Mouse (Mus musculus): ENCODE measurements around the gene Gm6583. TPM values are rescaled to one million over a fixed set of nuclear protein-coding genes. Genes with fewer than 3 reads are reported as not detected.
A peak's percentile ranks its signal among the peaks of the same experiment; 100 is the strongest.

Gm6583 gene
- polyA plus RNA-seq (2015; fragmentation: Nextera tagmentation; extraction: Ambion mirVana) = 0.17 and 0.34 TPM in 2 replicates

GRCm38 (mm10) chr5:112355910-112356309 lies at the start of gene Gm6583:
Gm6583 (minus strand) TSS chr5:112356033.
- Histone ChIP-seq H3K9me3 (no peaks in the 10 kb centered on the region), H3K27ac (no peak within 1 kb of the TSS; the same call in 1 of the 2 replicates), H3K4me2 (no peak within 1 kb of the TSS), H3K4me3 (no peak within 1 kb of the TSS), H3K27me3 (no peaks in the 10 kb centered on the region), H3K4me1 (replicated peaks) (no peaks in the 10 kb centered on the region), H3K9ac (no peak within 1 kb of the TSS), H3K36me3 (peaks cover 80% of the 10 kb centered on the region)
- 66% methylated on average over 13 of the region's 13 CpGs for WGBS
- ATAC-seq (ENCODE audit: low FRiP score) = no peak; the same call in 1 of the 2 replicates

GRCm38 (mm10) chr5:112402437-112402836 lies 46.6 kb upstream of the Gm6583 start:
- Histone ChIP-seq H3K4me1 (replicated peaks) (no peaks in the 10 kb centered on the region), H3K9ac (no peak overlapping the region), H3K27me3 (no peaks in the 10 kb centered on the region), H3K27ac (no peak overlapping the region), H3K36me3 (no peaks in the 10 kb centered on the region), H3K4me3 (no peak overlapping the region), H3K4me2 (no peak overlapping the region), H3K9me3 (no peaks in the 10 kb centered on the region)
- ATAC-seq (ENCODE audit: low FRiP score) = no peak
- 61% methylated on average over 3 of the region's 3 CpGs for WGBS

- Histone ChIP-seq H3K4me3 (no peak overlapping the region), H3K9me3 (no peaks in the 10 kb centered on the region)
Observed at GRCm38 (mm10) chr5:112399284-112399683, 43.5 kb upstream of the Gm6583 start.

GRCm38 (mm10) chr5:112396066-112396465 lies 40.2 kb upstream of the Gm6583 start:
- Histone ChIP-seq H3K4me3 (no peak overlapping the region), H3K9me3 (no peaks in the 10 kb centered on the region), H3K27ac (peak overlapping the region; percentile 92)

More at GRCm38 (mm10) chr5:112399284-112399683, 43.5 kb upstream of the Gm6583 start:
- Histone ChIP-seq H3K4me2 (no peak overlapping the region), H3K27ac (no peak overlapping the region), H3K36me3 (no peaks in the 10 kb centered on the region), H3K27me3 (no peaks in the 10 kb centered on the region), H3K9ac (no peak overlapping the region), H3K4me1 (replicated peaks) (0 out of 2 replicates have a peak, but pooled peaks cover 13% of the 10 kb centered on the region)
- WGBS = 85% methylated on average over 10 of the region's 10 CpGs
- no peak for ATAC-seq (ENCODE audit: low FRiP score)

GRCm38 (mm10) chr5:112394779-112395443 lies 39.1 kb upstream of the Gm6583 start, which contains the start of gene Asphd2:
Asphd2 (minus strand) TSS chr5:112394866.
- Histone ChIP-seq H3K9ac (peak within 1 kb of the TSS; percentile 86), H3K4me1 (replicated peaks) (peaks cover 56% of the 10 kb centered on the region), H3K4me2 (peak within 1 kb of the TSS; percentile 84), H3K4me3 (peak within 1 kb of the TSS; percentile 73), H3K27me3 (0 out of 2 replicates have a peak, but pooled peaks cover 7% of the 10 kb centered on the region), H3K36me3 (peaks cover 21% of the 10 kb centered on the region), H3K27ac (peak within 1 kb of the TSS; percentile 92), H3K9me3 (no peaks in the 10 kb centered on the region)
- 1% methylated on average over 50 of the region's 67 CpGs for WGBS
- ATAC-seq (ENCODE audit: low FRiP score) = peak; percentile 88

More at GRCm38 (mm10) chr5:112396066-112396465, 40.2 kb upstream of the Gm6583 start:
- Histone ChIP-seq H3K9ac (no peak overlapping the region), H3K4me1 (replicated peaks) (peaks cover 44% of the 10 kb centered on the region), H3K36me3 (peaks cover 9% of the 10 kb centered on the region), H3K4me2 (no peak overlapping the region), H3K27me3 (0 out of 2 replicates have a peak, but pooled peaks cover 5% of the 10 kb centered on the region)
- ATAC-seq (ENCODE audit: low FRiP score) = no peak
- WGBS = 69% methylated on average over 18 of the region's 18 CpGs

- H3K36me3 ChIP-seq = peaks cover 26% of the 10 kb centered on the region
- peak overlapping the region; percentile 84 for H3K4me2 ChIP-seq
- H3K4me3 ChIP-seq = peak overlapping the region; percentile 73
- ATAC-seq (ENCODE audit: low FRiP score) = peak; percentile 83
- 0 out of 2 replicates have a peak, but pooled peaks cover 7% of the 10 kb centered on the region for H3K27me3 ChIP-seq
- H3K9ac ChIP-seq = peak overlapping the region; percentile 86
- peak overlapping the region; percentile 92 for H3K27ac ChIP-seq
- H3K4me1 ChIP-seq (replicated peaks) = peaks cover 61% of the 10 kb centered on the region
- 0% methylated on average over 25 of the region's 28 CpGs for WGBS
- no peaks in the 10 kb centered on the region for H3K9me3 ChIP-seq
Observed at GRCm38 (mm10) chr5:112394415-112394763, 38.6 kb upstream of the Gm6583 start.

GRCm38 (mm10) chr5:112393741-112394414 lies 38.0 kb upstream of the Gm6583 start:
- H3K27me3 ChIP-seq = 0 out of 2 replicates have a peak, but pooled peaks cover 7% of the 10 kb centered on the region
- H3K27ac ChIP-seq = peak overlapping the region; percentile 92
- H3K36me3 ChIP-seq = peaks cover 31% of the 10 kb centered on the region
- peaks cover 66% of the 10 kb centered on the region for H3K4me1 ChIP-seq (replicated peaks)
- ATAC-seq (ENCODE audit: low FRiP score) = peak; percentile 59
- peak overlapping the region; percentile 86 for H3K9ac ChIP-seq
- H3K4me3 ChIP-seq = peak overlapping the region; percentile 73
- WGBS = 11% methylated on average over 18 of the region's 18 CpGs
- peak overlapping the region; percentile 84 for H3K4me2 ChIP-seq
- no peaks in the 10 kb centered on the region for H3K9me3 ChIP-seq

- Histone ChIP-seq H3K36me3 (peaks cover 50% of the 10 kb centered on the region), H3K4me2 (no peak overlapping the region), H3K27me3 (0 out of 2 replicates have a peak, but pooled peaks cover 7% of the 10 kb centered on the region), H3K4me1 (replicated peaks) (peaks cover 73% of the 10 kb centered on the region), H3K4me3 (no peak overlapping the region), H3K9me3 (no peaks in the 10 kb centered on the region), H3K9ac (peak overlapping the region; percentile 39; the same call in 1 of the 2 replicates), H3K27ac (no peak overlapping the region)
- WGBS = 71% methylated on average over 27 of the region's 27 CpGs
- no peak for ATAC-seq (ENCODE audit: low FRiP score)
Observed at GRCm38 (mm10) chr5:112391676-112392323, 36.0 kb upstream of the Gm6583 start.

- Histone ChIP-seq H3K27ac (no peak overlapping the region), H3K4me2 (0 out of 2 replicates have a peak overlapping the region, but pooled peaks have one; percentile 4), H3K36me3 (peaks cover 58% of the 10 kb centered on the region), H3K4me3 (no peak overlapping the region), H3K9me3 (no peaks in the 10 kb centered on the region), H3K27me3 (0 out of 2 replicates have a peak, but pooled peaks cover 7% of the 10 kb centered on the region), H3K9ac (no peak overlapping the region), H3K4me1 (replicated peaks) (peaks cover 70% of the 10 kb centered on the region)
- ATAC-seq (ENCODE audit: low FRiP score) = no peak
- 64% methylated on average over 16 of the region's 16 CpGs for WGBS
Observed at GRCm38 (mm10) chr5:112391002-112391401, 35.2 kb upstream of the Gm6583 start.

GRCm38 (mm10) chr5:112389352-112389751 lies 33.5 kb upstream of the Gm6583 start:
- ATAC-seq (ENCODE audit: low FRiP score) = no peak
- H3K36me3 ChIP-seq = peaks cover 74% of the 10 kb centered on the region
- H3K27ac ChIP-seq = no peak overlapping the region
- no peaks in the 10 kb centered on the region for H3K9me3 ChIP-seq
- H3K4me1 ChIP-seq (replicated peaks) = peaks cover 60% of the 10 kb centered on the region
- no peak overlapping the region; the same call in 1 of the 2 replicates for H3K4me3 ChIP-seq
- WGBS = 80% methylated on average over 9 of the region's 9 CpGs
- peak overlapping the region; percentile 35; the same call in 1 of the 2 replicates for H3K9ac ChIP-seq
- H3K27me3 ChIP-seq = 0 out of 2 replicates have a peak, but pooled peaks cover 7% of the 10 kb centered on the region
- H3K4me2 ChIP-seq = peak overlapping the region; percentile 19

- Histone ChIP-seq H3K4me2 (no peak overlapping the region), H3K4me3 (no peak overlapping the region), H3K27me3 (0 out of 2 replicates have a peak, but pooled peaks cover under 1% of the 10 kb centered on the region), H3K9me3 (no peaks in the 10 kb centered on the region), H3K36me3 (peaks cover 77% of the 10 kb centered on the region), H3K4me1 (replicated peaks) (peaks cover 46% of the 10 kb centered on the region), H3K9ac (no peak overlapping the region), H3K27ac (no peak overlapping the region)
- WGBS = 87% methylated on average over 2 of the region's 2 CpGs
- ATAC-seq (ENCODE audit: low FRiP score) = no peak
Observed at GRCm38 (mm10) chr5:112385973-112386372, 30.1 kb upstream of the Gm6583 start.
